Mouse (Mus musculus) heart, adult 11 months (tissue): ENCODE measurements around the gene Syndig1.
A peak's percentile ranks its signal among the peaks of the same experiment; 100 is the strongest.

Source experiments
- DNase-seq: peaks from one replicate; pipeline ENCODE4 v3.0.0; 2022

Gene Syndig1

DNA sequence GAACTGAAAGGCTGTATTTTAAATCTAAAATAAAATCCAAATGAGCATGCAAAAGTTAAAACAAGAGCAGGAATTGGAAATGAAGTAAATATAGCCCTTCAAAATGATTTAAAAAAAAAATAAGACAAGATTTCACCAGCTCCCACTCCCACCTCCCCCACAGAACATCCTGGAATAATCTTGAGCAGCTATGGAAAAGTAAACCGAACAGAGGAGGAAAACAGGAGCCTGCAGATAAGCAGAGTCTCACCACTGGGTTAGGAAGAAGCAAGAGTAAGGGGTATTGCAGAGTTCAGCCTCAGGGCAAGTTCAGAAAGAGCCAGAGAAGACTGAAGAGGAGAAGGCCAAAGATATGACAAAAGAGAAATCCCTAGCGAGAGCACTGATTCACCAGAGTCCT is 48.9 kb downstream of the Syndig1 start:
- no peak for DNase-seq

- no peak for DNase-seq
Measured at GRCm38 (mm10) chr2:149887634-149888033, 58.6 kb downstream of the Syndig1 start.

GRCm38 (mm10) chr2:149891647-149892046 is 62.6 kb downstream of the Syndig1 start:
- no peak for DNase-seq

DNA sequence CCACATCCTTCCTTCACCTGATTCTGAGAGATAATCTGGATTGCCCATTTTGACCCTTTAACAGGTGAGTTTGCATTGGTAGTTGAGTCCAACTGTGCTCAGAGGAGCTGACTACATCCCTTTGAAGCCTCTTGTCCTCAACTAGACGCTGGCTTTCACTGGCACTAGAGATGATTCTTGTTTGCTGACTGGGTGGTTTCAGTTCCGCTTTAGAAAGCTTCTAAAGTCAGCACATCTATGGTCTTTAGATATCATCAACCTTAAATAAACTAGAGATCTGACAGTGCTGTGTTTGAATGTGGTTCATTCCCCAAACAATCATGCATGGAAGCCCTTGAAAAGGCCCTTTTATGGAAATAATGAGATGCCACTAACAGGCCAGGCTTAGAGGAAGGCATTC is 67.3 kb downstream of the Syndig1 start:
- DNase-seq = peak; percentile 72

DNA sequence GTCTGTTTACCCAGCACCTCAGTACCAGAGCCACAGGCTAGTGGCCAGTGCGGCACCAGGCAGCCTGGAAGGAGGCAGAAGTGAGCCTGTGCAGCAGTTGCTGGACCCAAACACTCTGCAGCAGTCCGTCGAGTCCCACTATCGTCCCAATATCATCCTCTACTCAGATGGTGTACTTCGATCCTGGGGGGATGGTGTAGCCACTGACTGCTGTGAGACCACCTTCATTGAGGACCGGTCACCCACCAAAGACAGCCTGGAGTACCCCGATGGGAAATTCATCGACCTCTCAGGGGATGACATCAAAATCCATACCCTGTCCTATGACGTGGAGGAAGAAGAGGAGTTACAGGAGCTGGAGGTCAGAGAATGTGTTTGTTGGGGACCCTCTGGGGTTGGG is 70.6 kb downstream of the Syndig1 start:
- peak; percentile 85 for DNase-seq

DNA sequence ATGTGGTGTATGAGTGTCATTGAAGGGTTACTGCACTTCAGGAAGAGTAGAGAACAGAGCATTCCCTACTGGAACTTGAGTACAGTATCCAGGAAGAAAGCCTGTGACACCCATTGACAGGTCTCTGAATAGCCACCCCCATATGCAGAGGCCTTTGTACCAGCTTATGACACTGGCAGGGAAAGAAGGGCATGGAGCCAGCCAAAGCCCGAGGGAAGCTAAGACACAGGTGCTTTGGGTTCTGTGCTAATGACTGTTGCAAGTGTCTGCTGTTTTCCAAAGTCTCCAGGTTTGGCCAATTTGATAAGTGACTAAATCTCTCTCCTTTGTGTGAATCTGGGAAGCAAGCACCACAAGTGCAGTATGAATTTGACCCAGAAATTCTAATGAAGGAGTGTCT is 71.6 kb downstream of the Syndig1 start:
- DNase-seq = peak; percentile 23

DNA sequence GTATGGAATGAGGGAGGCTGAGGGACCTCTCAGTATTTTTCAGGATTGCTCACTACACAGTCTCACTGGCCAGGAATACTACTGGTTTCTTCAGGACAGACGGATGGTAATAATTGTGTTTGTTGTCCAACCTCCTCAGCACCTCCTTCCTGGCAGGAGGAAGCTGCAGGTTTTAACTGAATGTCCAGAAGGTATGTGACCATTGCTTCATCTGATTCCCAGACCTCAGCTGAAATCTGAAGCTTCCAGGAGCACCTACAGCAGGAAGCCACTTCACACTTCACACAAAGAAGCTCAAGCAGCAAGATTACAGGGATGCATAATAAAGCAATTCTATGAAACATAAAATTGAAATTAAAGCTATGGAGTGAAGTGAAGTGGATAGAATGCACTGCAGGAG is 75.4 kb downstream of the Syndig1 start:
- DNase-seq = no peak

- no peak for DNase-seq
Measured at GRCm38 (mm10) chr2:149906694-149907093, 77.7 kb downstream of the Syndig1 start.

GRCm38 (mm10) chr2:149917162-149917561 is 88.2 kb downstream of the Syndig1 start:
- peak; percentile 90 for DNase-seq

GRCm38 (mm10) chr2:149923561-149923960 is 94.5 kb downstream of the Syndig1 start:
- no peak for DNase-seq

- no peak for DNase-seq
Measured at GRCm38 (mm10) chr2:149925911-149926310, 96.9 kb downstream of the Syndig1 start.

- no peak for DNase-seq
Measured at GRCm38 (mm10) chr2:149927001-149927400, 98.0 kb downstream of the Syndig1 start.

DNA sequence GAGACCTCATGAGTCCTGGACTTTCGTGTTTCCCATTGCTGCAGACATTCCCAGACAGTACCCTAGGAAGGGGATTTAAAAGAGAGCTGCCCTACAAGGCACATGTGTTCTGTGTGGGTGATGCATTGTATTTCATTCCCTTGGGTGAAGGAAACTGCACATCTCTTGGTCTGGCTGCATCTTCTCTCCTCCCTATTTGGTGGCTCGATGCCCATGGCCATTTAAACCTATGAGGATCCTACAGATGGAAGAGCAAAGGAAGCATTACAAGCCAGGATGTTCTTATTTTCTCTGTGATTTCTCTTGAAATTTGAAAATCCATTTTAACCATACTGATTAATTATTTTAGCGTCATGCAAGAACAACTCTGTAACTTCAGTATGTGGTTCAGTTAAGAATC is 98.5 kb downstream of the Syndig1 start:
- DNase-seq = no peak

DNA sequence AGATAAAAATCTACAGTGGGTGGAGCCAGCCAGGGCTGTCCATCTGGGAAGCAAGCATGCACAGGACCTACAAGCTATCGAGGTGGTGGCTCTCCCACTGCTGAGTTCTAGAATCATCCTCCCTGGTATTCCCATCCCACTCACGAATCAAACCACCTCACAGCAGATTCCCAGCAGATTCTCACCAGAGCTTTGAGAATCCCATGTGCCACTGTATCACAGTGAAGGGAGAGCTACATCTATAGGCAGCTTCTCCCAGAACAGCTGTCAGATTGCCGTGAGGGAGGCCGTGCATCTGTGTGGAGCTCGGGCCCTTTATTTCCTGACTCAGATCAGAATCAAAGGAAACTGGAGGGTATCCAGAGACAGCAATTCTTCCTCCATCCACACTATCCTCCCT is 101.0 kb downstream of the Syndig1 start:
- DNase-seq = no peak

DNA sequence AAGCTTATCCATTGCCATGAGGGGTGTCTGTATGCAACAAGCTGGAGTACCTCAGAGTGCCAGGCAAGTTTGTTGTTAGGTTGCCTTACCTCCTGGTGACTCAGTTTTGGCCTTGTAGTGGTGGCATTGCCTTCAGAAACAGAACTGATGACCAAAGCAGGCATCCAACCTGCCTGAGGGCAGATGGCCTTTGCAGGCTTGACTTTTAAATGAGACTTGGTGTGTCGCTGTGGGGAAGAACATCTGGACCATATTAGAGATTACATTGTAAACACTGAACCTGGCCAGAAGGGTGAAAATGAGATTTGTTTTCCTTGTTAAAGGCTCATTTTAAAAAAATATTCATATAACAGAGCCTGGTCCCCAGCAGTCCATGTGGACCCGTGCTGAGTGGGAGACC is 102.1 kb downstream of the Syndig1 start:
- DNase-seq = no peak

GRCm38 (mm10) chr2:149932095-149932494 is 103.1 kb downstream of the Syndig1 start:
- DNase-seq = no peak

DNA sequence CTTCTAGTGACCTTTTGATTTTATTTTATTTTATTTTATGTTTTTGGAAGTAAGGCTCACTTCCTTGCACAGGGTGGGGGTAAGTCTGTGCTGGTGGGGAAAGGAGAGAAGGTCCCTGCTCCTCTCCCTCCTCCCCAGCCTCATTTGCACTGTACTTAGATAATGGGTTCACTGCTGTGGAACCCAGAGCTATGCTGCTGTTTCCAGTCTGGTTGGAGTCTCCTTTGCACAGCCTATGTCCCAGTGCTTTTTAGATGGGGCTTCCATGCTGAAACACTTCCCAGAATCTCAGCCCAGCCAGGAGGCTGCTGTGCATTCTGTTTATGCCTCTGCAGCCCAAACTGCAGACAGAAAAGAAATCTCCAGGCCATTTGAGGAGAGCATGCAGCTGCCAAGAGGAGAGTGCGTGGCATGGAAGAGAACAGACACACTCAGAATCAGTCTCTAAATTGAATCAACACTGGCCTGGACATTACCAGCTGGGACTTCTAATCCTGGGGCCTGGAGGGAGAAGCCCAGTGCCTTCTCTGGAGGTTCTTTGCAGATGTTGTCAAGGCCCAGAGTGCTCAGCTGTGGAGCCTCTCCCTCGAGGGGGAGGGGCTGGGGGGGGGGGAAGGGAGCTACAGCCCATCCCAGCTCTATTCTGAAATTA is 104.4 kb downstream of the Syndig1 start:
- no peak for DNase-seq

DNA sequence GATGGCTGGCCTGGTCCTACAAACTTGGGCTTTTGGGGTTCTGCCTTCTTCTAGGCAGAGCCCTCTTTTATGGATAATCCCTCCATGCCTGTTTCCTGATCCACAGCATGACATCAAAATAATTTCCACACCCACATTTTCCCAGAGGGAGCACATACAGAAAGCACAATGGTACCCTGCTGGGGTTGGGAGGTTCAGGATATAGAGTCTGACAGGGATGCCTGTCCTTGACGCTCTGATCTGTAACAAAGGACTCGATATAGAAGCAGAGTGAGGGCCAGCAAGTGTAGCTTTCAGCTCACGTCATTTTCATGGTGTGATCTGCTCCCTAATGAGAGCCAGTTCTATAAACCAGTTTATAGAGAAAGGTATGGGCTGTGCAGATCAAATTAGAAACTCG is 105.1 kb downstream of the Syndig1 start:
- DNase-seq = no peak

- DNase-seq = no peak
Measured at GRCm38 (mm10) chr2:149938829-149939228, 109.8 kb downstream of the Syndig1 start.

DNA sequence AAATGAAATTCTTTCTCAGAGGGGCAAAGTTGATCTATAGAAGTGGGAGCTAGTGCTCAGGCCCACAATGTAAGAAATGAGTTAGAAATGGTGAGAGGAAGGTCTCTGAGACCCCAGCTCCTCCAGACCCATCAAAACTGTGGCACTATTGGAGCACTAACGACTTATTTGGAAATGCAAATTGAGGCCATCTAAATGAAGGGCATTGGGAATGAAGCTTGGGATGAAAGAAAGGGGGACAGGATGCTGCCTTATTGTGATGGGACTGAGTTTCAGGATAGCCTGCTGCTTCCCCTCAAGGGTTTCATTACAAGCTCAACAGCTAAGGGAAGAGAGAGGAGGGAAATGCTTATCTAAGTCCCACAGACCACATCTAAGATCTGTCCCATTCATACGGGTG is 110.6 kb downstream of the Syndig1 start:
- no peak for DNase-seq

DNA sequence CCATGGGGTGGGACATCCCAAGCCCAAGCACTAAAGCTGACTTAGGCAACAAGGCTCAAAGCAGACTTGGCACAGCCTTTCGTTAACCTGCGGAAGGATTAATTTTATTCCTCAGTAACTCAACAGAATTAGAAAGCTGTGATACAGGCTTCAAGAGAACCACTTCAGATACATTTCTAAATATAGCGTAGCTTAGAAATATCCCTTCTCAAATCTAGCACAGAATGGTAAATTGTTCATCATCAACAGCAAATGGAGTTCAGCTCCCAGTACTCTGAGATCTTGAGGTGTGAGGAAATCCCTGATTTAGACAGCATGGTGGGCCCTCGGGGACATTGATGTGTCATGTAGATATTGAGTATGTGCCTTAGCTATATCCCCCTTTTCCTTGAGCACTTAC is 121.6 kb downstream of the Syndig1 start:
- no peak for DNase-seq

DNA sequence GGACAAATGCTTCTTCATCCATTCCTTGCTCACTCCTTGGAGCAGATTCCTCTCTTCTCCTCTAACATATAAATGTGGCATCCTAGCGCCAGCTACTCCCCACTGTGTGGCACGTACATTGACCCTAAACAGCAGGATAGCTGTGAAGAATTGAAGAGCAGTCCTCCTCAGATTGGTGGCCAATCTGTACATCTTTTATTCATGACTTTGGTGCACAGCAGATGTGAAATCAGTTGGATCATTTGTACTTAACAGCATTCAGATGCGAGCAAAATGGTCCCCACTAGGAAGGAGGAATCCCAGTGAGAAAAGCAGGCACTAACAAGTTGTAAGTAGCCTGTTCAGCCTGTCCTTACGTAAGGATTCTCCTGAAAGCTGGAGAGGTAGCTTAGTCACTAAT is 142.0 kb downstream of the Syndig1 start:
- DNase-seq = no peak

- no peak for DNase-seq
Measured at GRCm38 (mm10) chr2:149973583-149973982, 144.6 kb downstream of the Syndig1 start.

DNA sequence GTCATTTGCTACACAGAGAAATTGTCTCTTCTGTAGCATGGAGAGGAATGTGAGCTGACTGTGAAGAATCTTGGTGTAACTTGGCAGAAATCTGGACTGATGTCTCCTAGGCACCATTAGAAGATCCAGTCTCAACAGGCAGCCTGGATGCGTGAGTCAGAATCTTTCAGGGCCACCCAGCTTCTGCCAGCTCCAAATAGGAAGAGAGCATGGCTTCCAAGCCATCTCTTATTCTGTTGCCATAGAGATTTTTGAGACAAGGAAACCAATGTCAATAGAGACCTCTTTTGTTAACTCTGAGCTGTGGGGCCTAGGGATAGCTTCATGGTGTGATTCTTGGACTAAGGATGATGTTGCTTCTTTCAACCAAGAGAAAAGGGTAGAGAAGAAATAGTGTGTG is 151.4 kb downstream of the Syndig1 start:
- DNase-seq = no peak

GRCm38 (mm10) chr2:149982466-149982865 is 153.5 kb downstream of the Syndig1 start:
- no peak for DNase-seq

DNA sequence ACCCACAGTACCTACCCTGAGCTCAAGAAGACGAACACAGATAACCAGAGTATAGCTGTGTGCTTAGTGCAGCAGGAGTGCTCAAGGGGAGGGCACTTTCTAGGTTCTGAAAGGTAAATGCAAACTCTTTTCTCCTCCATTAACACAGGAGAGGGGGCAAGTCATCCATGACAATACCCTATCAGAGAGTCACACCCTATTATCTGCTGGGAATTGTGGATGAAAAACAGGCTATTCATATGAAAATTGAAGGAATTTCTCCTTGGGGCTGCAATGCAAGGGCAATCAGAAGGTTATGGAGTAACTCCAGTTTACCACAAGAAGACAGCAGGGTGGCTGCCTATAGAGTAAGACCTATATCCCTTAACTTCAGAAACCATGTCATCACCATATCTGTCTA is 154.1 kb downstream of the Syndig1 start:
- DNase-seq = no peak
